10 mouse cellular contexts compared by ENCODE assay signal in the genomic region with DNA sequence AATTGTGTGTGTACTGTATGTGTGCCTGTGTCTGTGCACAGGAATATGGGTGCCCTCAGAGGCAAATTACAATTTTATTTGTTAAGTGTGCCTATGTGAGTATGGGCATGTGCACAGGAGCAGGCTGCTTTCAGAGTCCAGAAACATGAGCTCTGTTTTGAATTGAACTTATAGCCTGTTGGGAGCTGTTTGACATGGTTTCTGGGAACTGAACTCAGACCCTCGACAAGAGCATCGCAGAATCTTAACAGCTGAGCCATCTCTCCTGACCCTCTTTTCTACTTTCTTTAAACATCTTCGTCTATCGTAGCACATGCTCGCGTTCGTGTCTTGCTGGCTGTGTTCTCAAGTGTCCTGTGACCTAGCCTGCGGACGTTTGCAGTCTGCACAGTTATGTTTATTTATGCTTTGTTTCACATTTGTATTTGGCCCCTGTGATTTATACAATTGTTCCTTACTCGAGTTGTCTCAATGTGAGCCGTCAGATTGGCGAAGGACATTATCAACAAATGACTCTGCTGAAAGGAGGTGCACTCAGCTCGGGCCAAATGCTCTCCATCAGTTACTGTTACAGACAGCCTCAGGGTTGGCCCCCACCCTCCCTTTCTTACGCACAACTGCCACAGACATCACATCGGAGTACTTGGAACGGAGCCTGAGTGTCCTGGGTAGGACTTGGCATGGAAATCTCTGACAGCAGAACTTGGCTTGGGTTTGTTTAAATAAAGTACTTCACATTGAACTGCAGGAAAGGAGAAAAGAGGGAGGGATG. TPM values are rescaled to one million over a fixed set of nuclear protein-coding genes. Genes with fewer than 3 reads are reported as not detected.
DNase-seq lines count a peak whose midpoint lies in the region; ATAC-seq lines count a peak whose summit lies in the region.
"Had no signal": no experiment of that assay in that cellular context is flagged by ENCODE, and none has a peak within 500 bp of the region (broad histone marks: within the 10 kb centered on the region; RNA-seq: fewer than 3 reads in every experiment).

No protein-coding gene starts in this region.

- no peaks in the 10 kb centered on the region for H3K9me3 ChIP-seq in heart, embryonic 12.5 days (replicated peaks)
- no peaks in the 10 kb centered on the region for H3K9me3 ChIP-seq in kidney, embryonic 16.5 days (ENCODE audit: low read length)
- no peaks in the 10 kb centered on the region for H3K9me3 ChIP-seq in neural tube, embryonic 15.5 days (replicated peaks)
- H3K9me3 ChIP-seq: G1E had no signal

- no peaks in the 10 kb centered on the region for H3K27me3 ChIP-seq in heart, embryonic 12.5 days (replicated peaks)
- H3K27me3 ChIP-seq in kidney, embryonic 16.5 days (ENCODE audit: insufficient read depth, low read length) = no peaks in the 10 kb centered on the region
- H3K27me3 ChIP-seq in neural tube, embryonic 15.5 days (replicated peaks) = no peaks in the 10 kb centered on the region

- H3K4me2 ChIP-seq in heart, embryonic 12.5 days = peak overlapping the region; percentile 30
- H3K4me2 ChIP-seq in kidney, embryonic 16.5 days (replicated peaks; ENCODE audit: low read depth, low read length) = 0 out of 2 replicates have a peak overlapping the region, but pooled peaks have one; percentile 15
- peak overlapping the region; percentile 35 for H3K4me2 ChIP-seq in neural tube, embryonic 15.5 days

- DNase-seq in layer of hippocampus, postnatal 10 days (ENCODE audit: low spot score in 2 of 2) = peak; percentile 12 to 20
- DNase-seq in layer of hippocampus, adult 9-10 months (ENCODE audit: low spot score) = no peak
- DNase-seq in adrenal gland, postnatal 4 days (ENCODE audit: low spot score in 2 of 2) = peak; percentile 20 to 43
- DNase-seq in left cerebral cortex, adult 8-10 months (ENCODE audit: low spot score in 2 of 2) = no peak
- DNase-seq in T-cell, adult 2 months (ENCODE audit: low spot score) = no peak

- WGBS in heart, embryonic 12.5 days = 39% methylated on average over 16 of the region's 16 CpGs
- WGBS in kidney, embryonic 16.5 days = 44% methylated on average over 16 of the region's 16 CpGs
- WGBS in neural tube, embryonic 15.5 days = 59% methylated on average over 16 of the region's 16 CpGs

- peak overlapping the region; percentile 44 for H3K27ac ChIP-seq in heart, embryonic 12.5 days (ENCODE audit: poor library complexity, severe bottlenecking)
- H3K27ac ChIP-seq in kidney, embryonic 16.5 days (ENCODE audit: low read length) = no peak overlapping the region
- H3K27ac ChIP-seq in neural tube, embryonic 15.5 days (replicated peaks) = 0 out of 2 replicates have a peak overlapping the region, but pooled peaks have one; percentile 29

- peak; percentile 87 for ATAC-seq in heart, embryonic 12.5 days (ENCODE audit: insufficient number of reproducible peaks, low FRiP score)
- peak; percentile 71; the same call in 1 of the 2 replicates for ATAC-seq in kidney, embryonic 16.5 days (ENCODE audit: low FRiP score, low TSS enrichment)
- ATAC-seq in neural tube, embryonic 15.5 days (ENCODE audit: low FRiP score) = peak; percentile 88

- H3K4me3 ChIP-seq in heart, embryonic 12.5 days = no peak overlapping the region
- no peak overlapping the region for H3K4me3 ChIP-seq in kidney, embryonic 16.5 days (ENCODE audit: low read length)
- H3K4me3 ChIP-seq in neural tube, embryonic 15.5 days (replicated peaks) = no peak overlapping the region
- H3K4me3 ChIP-seq: erythroblast, embryonic 14.5 days had no signal

- no peak overlapping the region for H3K9ac ChIP-seq in heart, embryonic 12.5 days
- no peak overlapping the region for H3K9ac ChIP-seq in kidney, embryonic 16.5 days (replicated peaks; ENCODE audit: low read length)
- no peak overlapping the region for H3K9ac ChIP-seq in neural tube, embryonic 15.5 days (replicated peaks)

- peaks cover 28% of the 10 kb centered on the region for H3K4me1 ChIP-seq in heart, embryonic 12.5 days (replicated peaks)
- 0 out of 2 replicates have a peak, but pooled peaks cover 4% of the 10 kb centered on the region for H3K4me1 ChIP-seq in kidney, embryonic 16.5 days (ENCODE audit: insufficient read depth, low read length)
- H3K4me1 ChIP-seq in neural tube, embryonic 15.5 days = peaks cover 5% of the 10 kb centered on the region; the same call in 1 of the 2 replicates

- no peaks in the 10 kb centered on the region for H3K36me3 ChIP-seq in heart, embryonic 12.5 days
- no peaks in the 10 kb centered on the region for H3K36me3 ChIP-seq in kidney, embryonic 16.5 days (ENCODE audit: insufficient read depth, low read length)
- no peaks in the 10 kb centered on the region for H3K36me3 ChIP-seq in neural tube, embryonic 15.5 days
- H3K36me3 ChIP-seq: G1E had no signal

RNA-seq across cellular contexts. Expression of a gene that starts 55.1 kb away (rescaled TPM):
- total RNA-seq in layer of hippocampus, postnatal 10 days (2021) = 10 to 100 TPM; 16.5 to 16.9 TPM
- total RNA-seq in adrenal gland, postnatal 4 days (2021) = 10 to 100 TPM; 20.6 to 40.2 TPM
- polyA plus RNA-seq in heart, embryonic 12.5 days (2016; fragmentation: Nextera tagmentation; extraction: Ambion mirVana) = 89.3 and 89.7 TPM in 2 replicates
- polyA plus RNA-seq in kidney, embryonic 16.5 days (2015; fragmentation: Nextera tagmentation; extraction: Ambion mirVana) = 116 and 125 TPM in 2 replicates
- 8.0 and 11.5 TPM in 2 replicates for polyA plus RNA-seq in neural tube, embryonic 15.5 days (2015; fragmentation: Nextera tagmentation; extraction: Ambion mirVana)
- 10 to 100 TPM in 2 of 4 experiments, 1 to 10 TPM in 2; 8.1 to 15.9 (median 11.2) TPM for total RNA-seq in left cerebral cortex, adult 8-10 months (2022)
- polyA plus RNA-seq: erythroblast, embryonic 14.5 days; G1E had no signal

Comparison
In these comparisons a context has a peak if more than half of its experiments do, and no peak if none do; other contexts are left out.
1. DNase-seq: peak in layer of hippocampus, postnatal 10 days (2 of 2) and adrenal gland, postnatal 4 days (2 of 2); none in layer of hippocampus, adult 9-10 months (single experiment), left cerebral cortex, adult 8-10 months (0 of 2) and T-cell, adult 2 months (single experiment).
2. Peak in every context shown above with its lines, with median percentiles within 50 percentile points of each other: ATAC-seq and H3K4me2 ChIP-seq.